Mouse (Mus musculus): ENCODE results near the gene C2cd5. TPM values are rescaled to one million over a fixed set of nuclear protein-coding genes. Genes with fewer than 3 reads are reported as not detected.

Gene C2cd5
- total and polyA plus RNA-seq, 3 experiments, result 16.8 to 149 (median 49.8) TPM

GRCm38 (mm10) chr6:143103981-143104680, 4.2 kb upstream of the C2cd5 start:
- TF ChIP-seq POLR2AphosphoS5 (IDR thresholded peaks at IDR 0.05; ENCODE audit: insufficient replicate concordance, low read depth, low read length), result no peak
- TF ChIP-seq GATA1 (IDR thresholded peaks at IDR 0.05; ENCODE audit: borderline replicate concordance, low read length), result no peak
- no peak for TF ChIP-seq TAL1 (conservative IDR thresholded peaks at IDR 0.05; ENCODE audit: low read depth, low read length)
- TF ChIP-seq CTCF (IDR thresholded peaks at IDR 0.05; ENCODE audit: low read depth, low read length), result no peak; the same call in 1 of the 2 replicates
- TF ChIP-seq GATA2 (IDR thresholded peaks at IDR 0.05; ENCODE audit: borderline replicate concordance, low read depth, low read length), result no peak
- no peak for DNase-seq (ENCODE audit: low spot score)

GRCm38 (mm10) chr6:143100478-143101115, 656 bp upstream of the C2cd5 start:
- ATAC-seq (ENCODE audit: extremely low read depth, insufficient number of reproducible peaks, low FRiP score, poor library complexity, severe bottlenecking), result no peak
- Histone ChIP-seq H3K4me1 (ENCODE audit: insufficient read depth, low read depth, low read length) (peaks cover 30% of the 10 kb centered on the region), H3K36me3 (replicated peaks) (peaks cover 23% of the 10 kb centered on the region), H3K4me3 (ENCODE audit: low read depth, low read length) (peak overlapping the region; percentile 79), H3K27me3 (ENCODE audit: insufficient read depth, low read length) (no peaks in the 10 kb centered on the region), H3K9me3 (replicated peaks) (no peaks in the 10 kb centered on the region)
- TF ChIP-seq GATA1 (IDR thresholded peaks at IDR 0.05; ENCODE audit: borderline replicate concordance, low read length), result no peak
- TF ChIP-seq TAL1 (conservative IDR thresholded peaks at IDR 0.05; ENCODE audit: low read depth, low read length), result no peak
- no peak for TF ChIP-seq POLR2AphosphoS5 (IDR thresholded peaks at IDR 0.05; ENCODE audit: insufficient replicate concordance, low read depth, low read length)
- no peak for TF ChIP-seq CTCF (IDR thresholded peaks at IDR 0.05; ENCODE audit: low read depth, low read length)
- TF ChIP-seq GATA2 (IDR thresholded peaks at IDR 0.05; ENCODE audit: borderline replicate concordance, low read depth, low read length), result no peak
- no peak for DNase-seq (ENCODE audit: low spot score)

More at GRCm38 (mm10) chr6:143103981-143104680, 4.2 kb upstream of the C2cd5 start:
- H3K9me3 ChIP-seq (replicated peaks), result no peaks in the 10 kb centered on the region
- H3K27me3 ChIP-seq (ENCODE audit: insufficient read depth, low read length), result peaks cover 5% of the 10 kb centered on the region
- peaks cover 16% of the 10 kb centered on the region for H3K4me1 ChIP-seq (ENCODE audit: insufficient read depth, low read depth, low read length)
- no peak for ATAC-seq (ENCODE audit: extremely low read depth, insufficient number of reproducible peaks, low FRiP score, poor library complexity, severe bottlenecking)
- no peak overlapping the region for H3K4me3 ChIP-seq (ENCODE audit: low read depth, low read length)
- no peaks in the 10 kb centered on the region for H3K36me3 ChIP-seq (replicated peaks)

- TF ChIP-seq POLR2AphosphoS5 (IDR thresholded peaks at IDR 0.05; ENCODE audit: insufficient replicate concordance, low read depth, low read length) (no peak), GATA2 (IDR thresholded peaks at IDR 0.05; ENCODE audit: borderline replicate concordance, low read depth, low read length) (no peak), TAL1 (conservative IDR thresholded peaks at IDR 0.05; ENCODE audit: low read depth, low read length) (no peak), CTCF (IDR thresholded peaks at IDR 0.05; ENCODE audit: low read depth, low read length) (no peak), GATA1 (IDR thresholded peaks at IDR 0.05; ENCODE audit: borderline replicate concordance, low read length) (no peak)
- peaks cover 35% of the 10 kb centered on the region for H3K36me3 ChIP-seq (replicated peaks)
- ATAC-seq (ENCODE audit: extremely low read depth, insufficient number of reproducible peaks, low FRiP score, poor library complexity, severe bottlenecking) (peak; percentile 43), DNase-seq (ENCODE audit: low spot score) (peak; percentile 33)
- no peaks in the 10 kb centered on the region for H3K9me3 ChIP-seq (replicated peaks)
- H3K27me3 ChIP-seq (ENCODE audit: insufficient read depth, low read length), result no peaks in the 10 kb centered on the region
- H3K4me3 ChIP-seq (ENCODE audit: low read depth, low read length), result peak overlapping the region; percentile 79
- H3K4me1 ChIP-seq (ENCODE audit: insufficient read depth, low read depth, low read length), result peaks cover 39% of the 10 kb centered on the region
Observed at GRCm38 (mm10) chr6:143099281-143099680, 660 bp downstream of the C2cd5 start.

- peaks cover 61% of the 10 kb centered on the region for H3K36me3 ChIP-seq (replicated peaks)
- no peak overlapping the region for H3K4me3 ChIP-seq (ENCODE audit: low read depth, low read length)
- no peaks in the 10 kb centered on the region for H3K9me3 ChIP-seq (replicated peaks)
- ATAC-seq (ENCODE audit: extremely low read depth, insufficient number of reproducible peaks, low FRiP score, poor library complexity, severe bottlenecking) (0 out of 2 replicates have a peak, but pooled peaks have one; percentile 17), DNase-seq (ENCODE audit: low spot score) (no peak)
- H3K27me3 ChIP-seq (ENCODE audit: insufficient read depth, low read length), result no peaks in the 10 kb centered on the region
- no peak for TF ChIP-seq POLR2AphosphoS5 (IDR thresholded peaks at IDR 0.05; ENCODE audit: insufficient replicate concordance, low read depth, low read length)
- no peak for TF ChIP-seq CTCF (IDR thresholded peaks at IDR 0.05; ENCODE audit: low read depth, low read length)
- no peak for TF ChIP-seq GATA1 (IDR thresholded peaks at IDR 0.05; ENCODE audit: borderline replicate concordance, low read length)
- no peak for TF ChIP-seq TAL1 (conservative IDR thresholded peaks at IDR 0.05; ENCODE audit: low read depth, low read length)
- TF ChIP-seq GATA2 (IDR thresholded peaks at IDR 0.05; ENCODE audit: borderline replicate concordance, low read depth, low read length), result no peak
- peaks cover 43% of the 10 kb centered on the region for H3K4me1 ChIP-seq (ENCODE audit: insufficient read depth, low read depth, low read length)
Observed at GRCm38 (mm10) chr6:143095126-143095525, 4.8 kb downstream of the C2cd5 start.

- Histone ChIP-seq H3K9me3 (replicated peaks) (no peaks in the 10 kb centered on the region), H3K36me3 (replicated peaks) (peaks cover 77% of the 10 kb centered on the region), H3K27me3 (ENCODE audit: insufficient read depth, low read length) (no peaks in the 10 kb centered on the region), H3K4me1 (ENCODE audit: insufficient read depth, low read depth, low read length) (peaks cover 32% of the 10 kb centered on the region), H3K4me3 (ENCODE audit: low read depth, low read length) (no peak overlapping the region)
- ATAC-seq (ENCODE audit: extremely low read depth, insufficient number of reproducible peaks, low FRiP score, poor library complexity, severe bottlenecking), result peak; percentile 23; the same call in 1 of the 2 replicates
- TF ChIP-seq GATA2 (IDR thresholded peaks at IDR 0.05; ENCODE audit: borderline replicate concordance, low read depth, low read length), result no peak
- TF ChIP-seq TAL1 (conservative IDR thresholded peaks at IDR 0.05; ENCODE audit: low read depth, low read length), result peak; percentile 39; the same call in 1 of the 2 replicates
- no peak for DNase-seq (ENCODE audit: low spot score)
Observed at GRCm38 (mm10) chr6:143092856-143093255, 7.1 kb downstream of the C2cd5 start.

- no peaks in the 10 kb centered on the region for H3K9me3 ChIP-seq (replicated peaks)
- TF ChIP-seq POLR2AphosphoS5 (IDR thresholded peaks at IDR 0.05; ENCODE audit: insufficient replicate concordance, low read depth, low read length) (no peak), CTCF (IDR thresholded peaks at IDR 0.05; ENCODE audit: low read depth, low read length) (no peak), TAL1 (conservative IDR thresholded peaks at IDR 0.05; ENCODE audit: low read depth, low read length) (no peak), GATA1 (IDR thresholded peaks at IDR 0.05; ENCODE audit: borderline replicate concordance, low read length) (no peak), GATA2 (IDR thresholded peaks at IDR 0.05; ENCODE audit: borderline replicate concordance, low read depth, low read length) (no peak)
- no peak overlapping the region for H3K4me3 ChIP-seq (ENCODE audit: low read depth, low read length)
- ATAC-seq (ENCODE audit: extremely low read depth, insufficient number of reproducible peaks, low FRiP score, poor library complexity, severe bottlenecking), result no peak
- DNase-seq (ENCODE audit: low spot score), result no peak
- H3K4me1 ChIP-seq (ENCODE audit: insufficient read depth, low read depth, low read length), result peaks cover 27% of the 10 kb centered on the region
- peaks cover 78% of the 10 kb centered on the region for H3K36me3 ChIP-seq (replicated peaks)
- no peaks in the 10 kb centered on the region for H3K27me3 ChIP-seq (ENCODE audit: insufficient read depth, low read length)
Observed at GRCm38 (mm10) chr6:143091076-143091475, 8.9 kb downstream of the C2cd5 start.
